Mouse (Mus musculus) embryonic fibroblast, embryonic 13.5 days (primary cell): ENCODE results near the gene Eng.

ENCODE experiments used
- CTCF ChIP-seq: IDR thresholded peaks from 2 replicates; pipeline ENCODE4 v1.5.1; 2011; ENCODE audit warnings: mild to moderate bottlenecking, control low read depth, low read length, moderate library complexity, borderline replicate concordance; ENCODE audit not compliant: insufficient read depth
- POLR2A ChIP-seq: IDR thresholded peaks from 2 replicates; pipeline ENCODE4 v1.6.1; 2011; ENCODE audit warnings: low read depth, mild to moderate bottlenecking, control low read depth, low read length, moderate library complexity

DNA sequence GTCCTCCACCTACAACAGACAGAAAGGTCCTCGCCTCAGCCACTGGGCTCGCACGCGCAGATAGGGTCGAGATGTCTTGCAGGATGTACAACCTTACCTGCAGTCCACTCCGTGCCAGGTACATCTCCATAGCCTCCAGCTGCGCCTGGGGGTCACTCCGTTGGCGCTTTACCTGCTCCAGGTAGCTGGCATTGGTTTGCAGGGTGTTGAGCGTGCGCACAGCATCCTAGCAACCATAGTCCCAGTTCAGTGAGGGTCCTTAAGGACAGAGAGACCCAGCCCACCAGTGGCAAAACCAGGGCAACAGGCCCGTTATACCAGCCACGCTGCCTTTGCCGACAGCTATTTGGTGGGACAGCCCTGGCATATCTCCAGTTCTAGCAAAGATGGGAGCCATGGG is 46.1 kb downstream of the Eng start:
- no peak for TF ChIP-seq CTCF
- no peak for TF ChIP-seq POLR2A
